Mouse (Mus musculus) gastrocnemius, postnatal 36 days (tissue): ENCODE measurements around the gene Fam186a. TPM values are rescaled to one million over a fixed set of nuclear protein-coding genes. Genes with fewer than 3 reads are reported as not detected.
"Not testable (repeated sequence)": the region's sequence is repeated elsewhere in the genome, so short reads cannot be mapped to it uniquely, and the experiment has no call there.

Experiments
- DNase-seq, 2 experiments: peaks; one replicate each; pipeline ENCODE4 v3.0.0; 2022
- intact Hi-C: fragments of 180-260 bp; cut with DNase I; formaldehyde crosslinking; loops from one replicate; pipeline ENCODE4 v1.15.1; 2025
- long read RNA-seq, 2 experiments: library from polyadenylated mRNA; stranded (forward); transcript quantifications; one replicate each; pipeline ENCODE4 v2.0.0; 2021
- total RNA-seq, 2 experiments: library from RNA; stranded (reverse); gene quantifications; 2 replicates each; pipeline ENCODE4 v1.2.3; 2021

Gene Fam186a
- under 1 TPM; 0.07 to 0.10 TPM for total RNA-seq
- long read RNA-seq, experiment 1 = 0 reads
- long read RNA-seq, experiment 2 = 0 reads

DNA sequence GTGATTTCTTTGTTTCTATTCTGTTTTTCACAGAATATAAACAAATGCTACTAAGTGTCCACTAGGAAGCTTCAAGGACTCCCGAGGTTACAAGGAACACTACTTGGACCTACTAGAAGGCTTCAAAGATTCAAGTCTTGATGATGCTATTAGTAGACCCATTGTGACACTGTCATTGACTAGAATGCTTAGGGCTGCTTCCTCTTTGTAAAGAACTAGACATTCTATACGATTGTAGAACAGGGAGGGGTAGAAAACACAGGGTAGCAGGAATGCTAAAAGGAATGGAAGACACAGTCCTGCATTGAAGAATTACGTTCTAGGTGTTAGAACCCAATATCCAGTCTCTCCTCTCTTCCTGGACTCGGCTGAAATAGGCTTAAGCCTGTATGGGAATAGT is at the start of gene Fam186a:
Fam186a (minus strand) TSS at position 101 of the 400 bp plus-strand sequence.
- DNase-seq = no peak
- intact Hi-C loops = loop anchor here (10.0 kb wide), 1 partner anchor 112 kb away; no protein-coding TSS in a partner anchor

DNA sequence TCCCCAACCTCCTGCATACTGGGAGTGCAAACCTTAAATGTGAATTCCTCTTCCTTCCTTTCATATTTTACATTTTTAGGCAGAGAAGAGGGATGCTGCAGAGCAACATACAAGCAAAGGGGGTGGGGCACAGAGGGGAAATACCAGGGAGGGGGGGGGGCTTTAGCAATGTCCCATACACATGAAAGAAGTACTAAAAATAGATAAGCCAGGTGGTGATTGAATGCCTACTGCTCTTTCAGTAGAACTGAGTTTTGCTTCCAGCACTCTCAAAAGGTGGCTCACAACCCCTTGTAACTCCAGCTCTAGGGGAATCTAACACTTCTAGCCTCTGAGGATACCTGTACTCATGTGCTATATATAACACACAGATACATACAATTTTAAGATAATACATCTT is 39.3 kb upstream of the Fam186a start:
- intact Hi-C loops = no loop called here
- no peak for DNase-seq

DNA sequence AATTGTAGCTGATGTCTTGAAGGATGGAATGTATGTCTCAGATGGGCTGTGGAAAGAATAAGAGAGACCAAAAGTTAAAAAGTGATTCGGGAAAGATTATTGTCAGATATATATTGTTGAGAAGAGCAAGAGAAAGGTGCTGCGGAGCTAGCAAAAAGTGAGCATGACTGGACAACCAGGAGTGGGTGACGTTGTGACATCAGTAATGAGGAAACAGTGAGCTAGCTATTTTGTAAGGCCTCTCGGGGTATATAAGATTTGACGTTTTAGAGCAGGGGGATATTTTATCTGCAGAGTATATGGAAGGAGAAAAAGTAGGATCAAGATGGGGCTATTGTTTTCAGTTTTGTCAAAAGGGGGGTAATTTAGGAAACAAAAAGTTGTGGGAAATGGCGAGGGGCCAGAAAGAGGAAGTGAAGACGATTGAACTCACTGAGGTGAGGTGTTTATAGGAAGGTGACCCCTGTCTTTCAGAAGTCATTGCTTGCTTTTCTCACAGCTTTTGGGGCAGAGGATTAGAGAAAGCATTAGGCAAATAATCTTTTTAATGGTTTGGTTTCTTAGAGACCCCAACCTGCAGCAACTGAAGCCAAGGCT is 37.9 kb upstream of the Fam186a start:
- intact Hi-C loops = no loop called here
- no peak for DNase-seq

DNA sequence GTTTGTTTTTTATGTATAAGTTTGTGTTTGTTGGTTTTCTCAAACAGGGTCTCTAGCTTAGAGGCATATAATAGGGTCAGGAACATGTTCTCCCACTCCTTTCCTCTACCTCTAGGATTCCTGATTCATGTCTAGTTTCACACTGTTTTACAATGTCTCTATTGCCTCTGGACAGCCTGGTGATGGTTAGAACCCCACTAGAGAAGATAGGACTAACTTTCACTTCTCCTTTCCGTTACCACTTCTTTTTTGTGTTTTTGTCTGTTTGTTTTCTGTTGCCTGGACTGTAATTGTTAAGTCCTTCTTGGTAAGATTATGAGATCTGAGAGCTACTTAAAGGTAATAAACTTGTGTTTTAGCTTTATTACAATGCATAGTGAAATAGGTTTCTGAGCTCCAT is 32.5 kb upstream of the Fam186a start:
- intact Hi-C loops = no loop called here
- DNase-seq = no peak

DNA sequence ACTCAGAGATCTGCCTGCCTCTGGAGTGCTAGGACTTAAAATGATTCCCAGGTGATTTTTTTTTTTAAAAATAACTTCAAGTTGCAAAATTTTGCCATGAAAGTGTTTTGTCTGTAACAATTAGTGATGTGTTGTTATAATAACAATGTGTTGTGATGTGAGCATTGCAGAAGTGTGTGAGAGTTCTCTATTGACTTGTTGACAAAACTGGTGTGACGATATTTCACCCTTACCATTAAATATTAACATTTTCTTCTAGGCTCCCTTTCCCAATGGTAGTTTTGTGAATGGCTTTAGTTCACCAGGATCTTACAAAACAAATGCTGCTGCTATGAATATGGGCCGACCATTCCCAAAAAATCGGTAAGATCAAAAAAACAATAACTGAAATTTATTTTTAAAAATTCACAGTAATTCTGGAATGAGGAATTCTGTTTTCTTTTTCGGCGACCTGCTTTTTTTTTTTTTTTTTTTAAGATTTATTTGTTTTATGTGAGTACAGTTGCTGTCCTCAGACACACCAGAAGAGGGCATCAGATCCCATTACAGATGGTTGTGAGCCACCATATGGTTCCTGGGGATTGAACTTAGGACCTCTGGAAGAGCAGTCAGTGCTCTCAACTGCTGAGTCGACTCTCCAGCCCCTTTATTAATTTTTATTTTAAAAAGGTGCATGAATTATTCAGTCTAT is 30.4 kb upstream of the Fam186a start:
- intact Hi-C loops = no loop called here
- DNase-seq = no peak

DNA sequence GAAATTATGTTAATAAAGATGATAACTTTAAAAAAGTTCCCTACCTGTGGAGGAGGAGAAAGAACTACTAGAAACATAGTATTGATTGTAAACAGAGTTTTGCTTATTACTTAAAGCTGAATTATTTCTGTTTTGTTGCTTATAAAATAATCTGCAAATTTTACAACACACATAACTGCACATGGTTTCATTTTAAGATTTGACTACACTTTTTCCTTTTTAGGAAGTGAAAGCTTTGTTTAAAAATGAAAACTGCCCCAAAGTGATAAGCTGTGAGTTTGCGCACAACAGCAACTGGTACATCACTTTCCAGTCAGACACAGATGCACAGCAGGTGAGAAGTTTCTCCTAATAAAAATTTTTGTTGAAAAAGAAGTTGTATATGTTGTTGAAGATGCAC is 26.2 kb upstream of the Fam186a start:
- DNase-seq = no peak
- intact Hi-C loops = no loop called here

DNA sequence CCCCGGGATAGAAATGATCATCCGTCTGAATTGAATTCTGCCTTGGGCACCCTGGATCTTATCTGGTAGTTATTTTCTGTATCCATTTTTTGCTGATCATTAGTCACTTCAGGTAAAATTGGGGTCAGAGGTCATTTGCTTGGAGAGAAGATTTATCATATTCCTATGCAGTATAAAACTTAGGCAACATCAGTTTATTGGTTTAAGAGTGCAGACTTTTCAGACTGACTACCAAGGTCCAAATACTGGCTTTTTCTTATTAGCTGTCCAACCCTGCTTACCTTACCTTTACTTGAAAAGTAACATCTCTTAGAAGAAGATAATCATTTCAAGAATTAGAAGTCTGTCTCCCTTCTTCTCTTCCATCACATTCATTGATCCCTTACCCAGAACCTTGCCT is 12.9 kb upstream of the Fam186a start:
- intact Hi-C loops = no loop called here

DNA sequence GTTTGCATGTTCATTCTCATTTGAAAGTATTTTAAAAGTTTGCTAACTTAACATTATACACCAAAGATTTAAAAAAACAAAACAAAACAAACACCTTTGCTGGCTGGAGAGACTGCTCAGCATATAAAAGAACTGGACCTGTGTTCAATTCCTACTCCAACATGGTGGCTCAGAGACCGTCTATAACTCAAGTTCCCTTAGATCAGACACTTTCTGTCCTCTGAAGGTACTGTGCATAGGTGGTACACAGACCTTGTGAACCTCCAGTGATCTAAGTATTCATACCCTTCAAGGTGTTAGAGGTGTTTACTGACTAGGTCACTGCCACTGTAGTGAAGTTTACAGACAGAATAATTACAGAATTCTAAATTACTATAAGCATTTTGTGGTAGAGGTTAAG is 12.4 kb upstream of the Fam186a start:
- intact Hi-C loops = no loop called here
- no peak for DNase-seq

More for the DNA sequence above, 12.9 kb upstream of the Fam186a start:
- DNase-seq = no peak

DNA sequence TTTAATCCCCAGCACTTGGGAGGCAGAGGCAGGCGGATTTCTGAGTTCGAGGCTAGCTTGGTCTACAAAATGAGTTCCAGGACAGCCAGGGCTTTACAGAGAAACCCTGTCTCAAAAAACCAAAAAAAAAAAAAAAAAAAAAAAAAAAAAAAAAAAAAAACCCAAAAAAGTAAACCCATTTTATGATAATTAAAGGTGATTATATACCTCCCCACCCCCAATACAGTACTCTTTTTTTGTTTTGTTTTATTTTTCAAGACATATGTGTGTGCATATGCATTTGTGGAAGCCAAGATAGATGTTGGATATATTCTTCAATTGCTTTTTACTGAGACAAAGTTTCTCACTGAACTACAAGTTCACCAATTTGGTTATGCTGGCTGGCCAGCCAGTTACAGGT is 9.3 kb upstream of the Fam186a start:
- intact Hi-C loops, DNase-seq: not testable (repeated sequence)

DNA sequence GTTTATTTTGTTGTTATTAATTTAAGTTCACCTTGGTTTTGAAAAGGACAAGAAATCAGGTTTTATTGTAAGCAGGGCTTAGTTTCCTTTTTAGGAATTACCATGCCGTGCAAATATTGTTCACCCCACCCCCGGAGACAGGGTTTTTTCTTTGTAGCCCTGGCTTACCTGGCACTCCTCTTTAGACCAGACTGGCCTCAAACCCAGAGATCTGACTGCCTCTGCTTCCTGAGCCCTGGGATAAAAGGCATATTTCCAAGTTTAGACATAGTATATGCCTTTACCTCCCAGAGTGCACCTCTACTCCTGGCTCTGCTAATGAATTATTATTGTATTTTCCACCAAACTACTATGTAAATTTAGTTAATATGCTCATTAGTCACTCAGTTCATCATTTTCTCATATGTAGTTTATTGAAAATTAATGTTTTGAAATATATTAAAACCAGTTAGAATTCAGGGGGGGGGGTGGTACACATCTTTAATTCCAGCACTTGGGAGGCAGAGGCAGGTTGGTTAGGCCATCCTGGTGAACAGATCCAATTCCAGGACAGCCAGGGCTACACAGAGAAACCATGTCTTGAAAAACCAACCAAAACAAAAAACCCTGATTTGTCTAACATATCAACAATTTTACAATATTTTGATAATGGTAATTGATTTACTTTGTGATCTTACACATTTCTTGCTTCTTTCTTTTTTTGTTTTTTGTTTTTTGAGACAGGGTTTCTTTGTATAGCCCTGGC is 7.8 kb upstream of the Fam186a start:
- intact Hi-C loops = no loop called here
- no peak for DNase-seq

DNA sequence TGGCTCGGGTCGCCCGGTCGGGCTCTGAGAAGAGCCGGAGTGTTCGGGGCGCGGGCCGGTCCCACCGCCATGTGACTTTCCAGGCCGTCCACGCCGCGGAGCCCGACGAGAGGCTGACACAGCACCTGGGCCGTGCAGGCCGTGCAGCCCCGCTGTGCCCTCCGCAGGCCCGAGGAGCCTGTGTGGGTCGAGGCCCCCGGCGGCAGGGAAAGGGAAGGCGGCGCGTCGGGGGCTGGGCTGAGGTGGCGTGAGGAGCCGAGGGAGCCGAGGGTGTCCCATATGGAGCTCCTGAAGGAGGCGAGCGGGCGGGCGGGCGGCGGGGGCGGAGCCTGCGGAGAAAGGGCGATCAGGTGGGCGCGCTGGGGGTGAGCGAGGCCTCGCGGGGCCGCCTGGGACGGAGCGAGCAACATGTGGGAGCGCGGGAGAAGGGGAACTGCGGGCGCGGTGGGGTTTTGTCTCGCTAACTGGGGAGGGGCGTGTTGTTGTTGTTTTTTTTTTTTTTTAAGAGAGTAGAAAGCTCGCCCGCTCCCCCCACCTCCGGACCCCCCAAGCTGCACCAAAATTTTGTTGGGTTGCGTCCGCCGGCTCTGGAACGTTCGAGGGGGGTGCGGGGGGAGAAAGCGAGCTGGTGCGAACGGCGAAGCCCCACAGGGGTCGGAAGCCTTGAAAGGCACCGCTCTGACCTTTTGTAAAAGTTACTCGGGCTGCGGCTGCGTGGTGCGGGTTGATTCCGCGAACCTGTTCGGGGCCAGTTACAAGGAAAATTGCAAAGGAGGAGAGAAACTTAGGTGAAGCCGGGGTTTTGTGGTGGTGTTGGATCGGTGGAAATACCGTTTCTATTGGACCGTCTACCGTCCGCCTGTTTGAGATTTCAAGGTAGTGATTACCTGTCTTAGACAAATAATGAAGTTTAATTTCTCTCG is 6.4 kb upstream of the Fam186a start:
- intact Hi-C loops = no loop called here
- peak in 1 of 2 experiments; percentile 17 for DNase-seq

DNA sequence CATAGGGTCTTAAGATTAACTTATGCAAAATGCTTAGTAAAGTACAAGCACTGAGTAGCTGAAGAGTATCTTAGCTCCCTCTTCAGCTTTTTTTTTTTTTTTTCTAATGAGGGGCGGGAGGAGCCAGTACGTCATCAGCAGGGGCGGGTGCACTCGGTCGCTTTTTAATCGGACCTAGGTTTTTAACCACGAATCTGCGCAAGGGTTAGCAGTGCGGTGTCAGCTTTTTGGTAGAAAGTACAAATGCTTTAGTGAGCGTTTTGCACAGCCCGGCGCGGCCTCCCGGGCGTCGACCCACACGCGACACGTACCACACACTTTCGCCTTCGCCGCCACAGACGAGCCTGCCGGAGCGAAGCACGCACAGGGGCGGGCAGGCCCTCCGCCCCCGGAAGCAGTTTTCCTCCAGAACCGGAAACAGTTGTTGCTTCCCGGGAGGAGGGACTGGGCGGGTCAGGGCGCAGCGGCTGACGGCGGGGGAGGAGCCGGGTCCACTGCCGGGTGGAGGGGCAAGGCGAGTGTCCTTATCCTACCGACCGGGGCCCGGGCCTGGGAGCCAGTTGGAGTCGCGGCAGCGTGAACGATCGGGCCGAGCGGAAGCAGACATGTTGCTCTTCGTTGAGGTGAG is 5.6 kb upstream of the Fam186a start:
- intact Hi-C loops = no loop called here

DNA sequence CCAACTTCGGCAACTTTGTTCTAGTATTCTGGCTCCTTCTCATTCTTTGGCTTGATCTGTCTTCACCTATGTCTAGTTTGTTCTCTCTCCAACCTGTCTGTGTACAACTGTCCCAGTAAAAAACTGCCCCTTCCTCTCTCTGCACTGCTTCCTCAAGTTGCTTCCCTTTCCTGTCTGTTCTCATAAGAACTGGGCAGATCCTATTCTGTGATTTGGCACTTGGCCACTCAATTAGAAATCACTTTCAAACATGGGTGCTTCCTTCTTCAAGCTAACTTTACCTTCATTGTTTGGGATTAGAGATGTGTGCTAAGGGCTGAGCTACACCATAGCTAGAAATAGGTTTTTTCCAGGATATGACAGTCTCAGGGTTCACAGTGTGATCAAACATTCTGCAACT is 3.7 kb upstream of the Fam186a start:
- no peak for DNase-seq
- intact Hi-C loops = no loop called here

More for the DNA sequence above, 5.6 kb upstream of the Fam186a start:
- DNase-seq = peak; percentile 96

DNA sequence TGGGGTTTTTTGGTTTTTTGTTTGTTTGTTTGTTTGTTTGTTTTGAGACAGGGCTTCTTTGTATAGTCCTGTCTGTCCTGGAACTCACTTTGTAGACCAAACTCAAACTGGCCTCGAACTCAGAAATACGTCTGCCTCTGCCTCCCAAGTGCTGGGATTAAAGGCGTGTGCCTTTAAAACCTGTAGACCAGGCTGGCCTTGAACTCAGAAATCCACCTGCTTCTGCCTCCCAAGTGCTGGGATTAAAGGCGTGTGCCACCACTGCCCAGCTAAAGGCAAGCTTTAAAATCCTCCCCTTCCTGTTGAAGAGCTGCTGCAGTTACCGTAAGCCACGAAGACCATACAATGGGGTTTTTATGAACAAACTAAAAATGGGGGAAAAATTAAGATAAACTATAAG is 2.9 kb upstream of the Fam186a start, which contains the start of gene Larp4:
Larp4 (plus strand) TSS at position 301 of the 400 bp plus-strand sequence.
- intact Hi-C loops = loop anchor here (10.0 kb wide), 1 partner anchor 115 kb away; no protein-coding TSS in a partner anchor
- DNase-seq = not testable (repeated sequence)

DNA sequence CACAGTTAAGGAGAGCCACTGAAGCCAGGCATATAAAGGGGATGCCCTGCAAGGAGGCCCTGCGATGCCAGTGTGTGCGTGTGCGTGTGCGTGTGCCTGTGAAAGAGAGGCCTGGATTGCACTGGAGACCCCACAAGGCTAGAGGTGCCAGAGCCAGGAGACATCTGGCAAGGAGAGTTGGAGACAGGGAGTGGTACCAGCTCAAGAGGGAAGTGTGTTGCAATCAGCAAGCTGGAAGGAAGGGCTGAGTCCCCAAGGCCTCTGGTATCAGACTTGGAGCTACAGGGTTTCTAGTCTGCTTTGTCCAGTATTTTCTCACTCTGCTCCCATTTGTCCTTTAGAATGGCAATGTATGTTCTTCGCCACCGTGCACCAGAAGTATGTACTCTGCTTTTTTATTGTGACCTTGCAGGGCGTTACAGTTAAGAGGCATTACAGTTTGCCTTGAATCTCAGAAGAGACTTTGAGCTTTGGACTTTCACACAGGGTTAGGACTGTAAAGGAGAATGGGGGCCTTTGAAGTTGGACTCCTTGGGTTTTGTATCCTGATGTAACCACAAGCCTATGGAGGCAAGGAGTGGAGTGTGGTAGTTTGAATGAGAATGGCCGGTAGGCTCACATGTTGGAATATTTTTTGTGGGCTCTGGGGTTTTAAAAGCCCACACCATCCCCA is 1.6 kb downstream of the Fam186a start:
- no peak for DNase-seq
- intact Hi-C loops = loop anchor here (10.0 kb wide), 1 partner anchor 110 kb away; no protein-coding TSS in a partner anchor

DNA sequence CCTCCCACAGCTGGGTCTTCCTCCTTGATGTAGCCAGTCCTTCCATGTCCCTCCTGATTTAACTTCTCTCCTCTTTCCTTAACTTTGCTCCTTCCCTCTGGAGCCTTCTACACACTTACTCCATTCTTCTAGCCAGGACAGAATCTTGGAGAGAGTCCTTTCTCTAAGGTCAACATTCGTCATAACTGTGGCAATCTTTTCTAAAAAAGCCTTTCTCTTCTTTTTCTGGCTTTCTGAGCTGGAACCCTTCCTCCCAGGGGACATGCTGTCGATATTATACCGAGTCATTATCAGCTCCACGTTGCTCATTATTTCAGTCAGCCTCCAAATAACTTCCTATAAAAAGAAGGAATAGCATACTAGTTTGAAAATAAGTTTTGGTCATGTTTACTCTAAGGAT is 11.5 kb downstream of the Fam186a start:
- no peak for DNase-seq
- intact Hi-C loops = no loop called here

DNA sequence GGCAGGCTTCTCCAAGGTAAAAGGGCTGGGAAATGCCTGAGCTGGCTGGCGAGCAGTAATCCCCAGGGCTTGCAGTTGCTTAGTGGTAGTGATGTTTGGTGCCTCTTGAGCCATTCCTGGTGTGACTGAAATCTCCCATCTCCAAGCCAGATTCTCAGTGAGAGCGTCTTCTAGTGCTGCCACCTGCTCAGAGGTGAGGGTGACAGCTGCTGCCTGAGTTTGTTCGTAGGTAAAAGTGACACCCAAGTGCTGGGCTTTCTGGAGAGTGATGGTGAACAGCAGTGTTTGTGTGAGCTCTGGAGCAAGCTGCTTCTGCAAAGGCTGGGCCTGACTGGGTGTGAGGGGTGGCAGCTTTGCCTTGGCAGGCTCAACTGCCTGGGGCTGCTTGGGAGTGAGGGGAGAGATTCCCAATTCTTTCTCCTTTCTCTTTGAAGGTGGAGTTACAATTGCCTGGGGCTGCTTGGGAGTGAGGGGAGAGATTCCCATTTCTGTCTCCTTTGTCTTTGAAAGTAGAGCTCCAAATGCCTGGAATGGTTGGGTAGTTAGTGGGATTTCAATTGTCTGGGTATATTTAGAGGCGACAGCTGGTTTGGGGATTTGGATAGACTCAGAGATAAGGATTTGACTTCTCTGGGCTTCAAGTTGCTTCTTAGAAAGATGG is 25.8 kb downstream of the Fam186a start:
- no peak for DNase-seq

DNA sequence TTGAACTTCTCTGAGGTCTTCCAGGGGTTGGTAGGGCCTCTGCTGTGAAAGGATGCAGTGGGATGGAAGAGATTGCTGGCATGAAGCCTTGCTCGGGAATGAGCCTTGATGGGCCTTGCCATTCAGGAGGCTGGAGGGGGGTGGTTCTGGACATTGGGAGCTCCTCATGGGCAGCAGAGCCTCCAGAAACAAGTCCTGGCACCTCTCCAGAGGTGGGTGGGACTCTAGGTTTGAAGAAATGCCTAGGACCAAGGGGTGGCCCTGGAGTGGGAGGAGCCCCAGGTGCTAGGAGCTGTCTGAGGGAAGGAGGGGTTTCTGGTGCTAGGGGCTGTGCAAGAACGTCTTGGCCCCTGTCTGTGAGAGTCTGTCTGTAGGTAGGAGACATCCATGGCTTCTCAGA is 26.4 kb downstream of the Fam186a start:
- intact Hi-C loops = no loop called here
- DNase-seq = no peak

More for the DNA sequence above, 25.8 kb downstream of the Fam186a start:
- intact Hi-C loops = no loop called here

DNA sequence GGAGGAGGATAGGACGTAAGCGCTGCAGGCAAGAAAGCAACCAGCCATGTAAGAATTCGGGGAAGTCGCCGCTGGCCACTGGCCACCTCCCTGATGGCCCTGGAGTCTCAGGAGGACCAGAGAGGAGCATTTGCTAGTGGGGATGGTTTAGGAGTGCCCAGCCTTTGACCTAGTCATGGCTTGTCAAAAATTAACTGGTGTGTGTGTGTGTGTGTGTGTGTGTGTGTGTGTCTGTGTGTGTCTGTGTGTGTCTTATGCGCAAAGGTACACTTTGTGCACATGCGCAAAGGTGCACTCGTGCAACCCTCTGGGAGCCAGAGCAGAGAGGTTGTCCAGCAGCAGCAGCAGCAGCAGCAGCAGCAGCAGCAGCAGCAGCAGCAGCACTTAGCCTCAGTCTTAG is 29.0 kb downstream of the Fam186a start:
- no peak for DNase-seq
- intact Hi-C loops = no loop called here
